Mouse (Mus musculus) myocyte (in vitro differentiated cells): ENCODE results near the gene Cirbp. TPM values are rescaled to one million over a fixed set of nuclear protein-coding genes. Genes with fewer than 3 reads are reported as not detected.

Experiments used
- H3K27me3 ChIP-seq: one replicate; pipeline ENCODE4 v1.6.1; 2011; ENCODE audit not compliant: control insufficient read depth, insufficient read depth, insufficient read length
- H3K36me3 ChIP-seq: one replicate; pipeline ENCODE4 v1.6.1; 2011; ENCODE audit not compliant: control insufficient read depth, insufficient read depth
- H3K4me2 ChIP-seq: one replicate; pipeline ENCODE4 v1.6.1; 2011; ENCODE audit warnings: low read depth, control low read depth
- H3K4me3 ChIP-seq: one replicate; pipeline ENCODE4 v1.5.1; 2011; ENCODE audit warnings: mild to moderate bottlenecking, control low read depth, moderate library complexity
- H3K79me2 ChIP-seq: one replicate; pipeline ENCODE4 v1.6.1; 2011; ENCODE audit not compliant: control insufficient read depth, insufficient read depth
- H3ac ChIP-seq: one replicate; pipeline ENCODE4 v1.6.1; 2011; ENCODE audit not compliant: control insufficient read depth, insufficient read length
- CEBPB ChIP-seq: IDR thresholded peaks from 2 replicates; pipeline ENCODE4 v1.6.1; 2011; ENCODE audit warnings: mild to moderate bottlenecking, moderate library complexity; ENCODE audit not compliant: poor library complexity, insufficient read depth, severe bottlenecking
- E2F4 ChIP-seq: IDR thresholded peaks from one replicate; pipeline ENCODE4 v1.6.1; 2011; ENCODE audit warnings: mild to moderate bottlenecking, control low read depth, moderate library complexity; ENCODE audit not compliant: insufficient read depth
- MAX ChIP-seq: IDR thresholded peaks from one replicate; pipeline ENCODE4 v1.6.1; 2011; ENCODE audit warnings: low read depth, mild to moderate bottlenecking, control low read depth
- MYOD1 ChIP-seq, 3 experiments: IDR thresholded peaks; one replicate each; pipeline ENCODE4 v1.6.1; 2011; ENCODE audit warnings: control low read depth in 2 of 3, low read depth in 2 of 3, mild to moderate bottlenecking in 2 of 3, moderate library complexity in 1 of 3; ENCODE audit not compliant: insufficient read length in 2 of 3, control insufficient read depth in 1 of 3
- MYOG ChIP-seq, 3 experiments: IDR thresholded peaks; one replicate each; pipeline ENCODE4 v1.6.1; 2011; ENCODE audit warnings: control low read depth in 2 of 3, low read depth in 2 of 3, mild to moderate bottlenecking in 2 of 3; ENCODE audit not compliant: insufficient read length in 2 of 3, control insufficient read depth in 1 of 3, insufficient read depth in 1 of 3
- POLR2A ChIP-seq: IDR thresholded peaks from one replicate; pipeline ENCODE4 v1.6.1; 2011; ENCODE audit warnings: low read depth, mild to moderate bottlenecking, control low read depth, moderate library complexity; ENCODE audit not compliant: insufficient read length
- POLR2AphosphoS2 ChIP-seq: IDR thresholded peaks from one replicate; pipeline ENCODE4 v1.6.1; 2011; ENCODE audit warnings: low read depth, control low read depth; ENCODE audit not compliant: insufficient read length
- REST ChIP-seq: IDR thresholded peaks from one replicate; pipeline ENCODE4 v1.6.1; 2011; ENCODE audit warnings: mild to moderate bottlenecking, control low read depth, moderate library complexity; ENCODE audit not compliant: insufficient read depth, insufficient read length
- SRF ChIP-seq: IDR thresholded peaks from one replicate; pipeline ENCODE4 v1.6.1; 2011; ENCODE audit warnings: low read depth; ENCODE audit not compliant: control insufficient read depth, insufficient read length
- TCF12 ChIP-seq: IDR thresholded peaks from one replicate; pipeline ENCODE4 v1.6.1; 2011; ENCODE audit warnings: mild to moderate bottlenecking, control low read depth; ENCODE audit not compliant: poor library complexity, insufficient read depth, severe bottlenecking
- TCF3 ChIP-seq: IDR thresholded peaks from one replicate; pipeline ENCODE4 v1.6.1; 2011; ENCODE audit warnings: low read depth, control low read depth; ENCODE audit not compliant: insufficient read length
- USF1 ChIP-seq: IDR thresholded peaks from one replicate; pipeline ENCODE4 v1.6.1; 2011; ENCODE audit warnings: low read depth, mild to moderate bottlenecking, control low read depth, moderate library complexity
- polyA plus RNA-seq: library from polyadenylated mRNA; unstranded; fragments of >200 nt; fragmentation: generic; extraction: Trizol; gene quantifications from one replicate; pipeline ENCODE4 v1.2.1, GENCODE M21; 2012; ENCODE audit warnings: missing spikeins

Gene Cirbp
- polyA plus RNA-seq, 1 experiment, result 54.2 TPM

DNA sequence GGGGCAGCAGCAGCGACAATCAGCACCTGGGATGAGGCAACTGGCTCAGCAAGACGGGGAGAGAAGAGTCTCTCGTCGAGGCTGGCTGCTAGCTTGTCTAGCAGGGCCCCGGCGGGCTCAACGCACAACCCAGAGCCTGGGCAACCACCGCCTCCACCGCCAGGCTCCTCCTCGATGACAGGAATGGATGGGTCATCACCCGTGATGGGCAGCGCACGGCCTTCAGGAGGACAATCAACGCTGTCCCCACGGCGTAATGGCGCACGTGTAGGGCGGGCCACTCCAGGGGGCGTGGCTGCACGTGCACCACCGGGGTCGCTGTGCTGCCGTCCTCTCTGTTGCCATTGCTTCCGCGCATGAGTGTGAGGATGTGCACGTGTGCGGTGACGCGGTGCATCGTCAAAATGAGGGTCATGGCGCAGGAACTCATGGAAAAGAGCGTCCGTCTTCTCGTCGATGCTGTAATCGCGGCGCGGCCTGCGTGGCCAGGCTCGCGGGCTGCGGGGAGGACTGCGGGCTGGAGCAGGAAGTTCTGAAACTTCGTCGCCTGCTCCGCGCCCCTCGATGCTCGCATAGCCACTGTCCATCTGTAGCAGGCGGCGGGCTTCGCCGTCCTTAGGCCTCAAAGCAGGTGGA is 34.4 kb upstream of the Cirbp start:
- Histone ChIP-seq H3K4me3 (no peak overlapping the region), H3K4me2 (no peak overlapping the region), H3ac (no peak overlapping the region), H3K36me3 (peaks cover 6% of the 10 kb centered on the region), H3K79me2 (peaks cover 7% of the 10 kb centered on the region), H3K27me3 (no peaks in the 10 kb centered on the region)
- no peak for TF ChIP-seq E2F4
- no peak for TF ChIP-seq SRF
- peak; percentile 57 for TF ChIP-seq POLR2A
- TF ChIP-seq POLR2AphosphoS2, result peak; percentile 86
- no peak for TF ChIP-seq TCF3
- no peak for TF ChIP-seq TCF12
- TF ChIP-seq USF1, result no peak
- no peak for TF ChIP-seq MAX

DNA sequence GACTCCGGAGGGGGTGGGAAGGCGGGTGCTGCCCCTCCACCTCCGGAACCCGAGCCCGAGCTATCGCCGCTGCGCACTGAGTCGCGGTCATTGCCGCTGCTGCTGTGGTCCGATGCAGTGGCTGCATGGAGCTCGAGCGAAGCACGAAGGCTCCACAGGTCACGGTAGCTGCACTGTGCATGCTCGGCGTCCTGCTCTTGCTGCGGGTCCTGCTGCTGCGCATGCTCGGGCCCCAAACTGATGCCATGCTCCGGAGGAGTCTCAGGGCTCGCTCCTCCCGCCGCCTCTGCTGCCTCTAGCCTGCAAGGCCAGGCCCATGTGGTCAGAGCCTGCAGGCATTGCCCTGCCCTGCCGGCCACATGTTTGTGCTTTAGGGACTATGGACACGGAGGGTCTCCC is 33.8 kb upstream of the Cirbp start:
- no peak for TF ChIP-seq MYOD1 (IDR thresholded peaks at IDR 0.05; ENCODE audit: control insufficient read depth in 1 of 3, insufficient read length in 2 of 3, low read depth in 2 of 3)
- no peak for TF ChIP-seq TCF12
- no peak for TF ChIP-seq USF1
- no peak for TF ChIP-seq CEBPB
- TF ChIP-seq E2F4, result no peak
- TF ChIP-seq POLR2AphosphoS2, result no peak
- TF ChIP-seq REST, result no peak
- TF ChIP-seq TCF3, result no peak
- no peak for TF ChIP-seq SRF
- no peak for TF ChIP-seq POLR2A
- TF ChIP-seq MYOG (IDR thresholded peaks at IDR 0.05; ENCODE audit: control insufficient read depth in 1 of 3, insufficient read depth in 1 of 3, insufficient read length in 2 of 3, low read depth in 2 of 3), result no peak
- TF ChIP-seq MAX, result no peak
- Histone ChIP-seq H3K79me2 (peaks cover 2% of the 10 kb centered on the region), H3K4me3 (no peak overlapping the region), H3K4me2 (no peak overlapping the region), H3ac (no peak overlapping the region), H3K27me3 (no peaks in the 10 kb centered on the region), H3K36me3 (peaks cover 6% of the 10 kb centered on the region)

DNA sequence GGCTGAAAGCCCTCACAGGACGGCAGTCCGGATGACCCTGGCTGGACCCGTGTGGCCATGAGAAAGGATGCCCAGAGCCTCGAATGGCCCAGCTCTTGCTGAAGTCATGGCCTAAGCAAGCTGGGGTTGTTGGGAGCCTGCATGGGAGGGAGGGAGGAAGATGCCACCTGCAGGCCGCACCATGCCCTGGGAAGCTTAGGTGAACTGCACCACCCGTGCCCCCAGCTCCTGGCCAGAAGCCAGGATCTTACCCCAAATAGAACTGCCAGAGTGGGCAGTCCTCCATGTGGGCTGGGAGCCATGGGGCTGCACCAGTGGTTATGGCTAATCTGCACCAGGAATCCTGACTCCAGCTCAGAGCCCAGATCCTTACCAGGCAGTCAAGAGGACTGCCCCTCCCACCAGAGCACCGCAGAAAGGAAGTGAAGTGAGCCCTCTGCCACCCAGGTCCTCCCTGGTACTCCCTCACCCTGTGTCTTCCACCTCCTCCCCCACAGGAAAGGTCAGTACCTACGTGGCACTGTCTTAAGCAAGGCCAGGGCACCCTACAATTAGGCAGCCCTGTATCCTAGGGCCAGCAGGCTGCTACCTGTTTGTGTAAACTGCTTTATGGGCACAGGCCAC is 32.4 kb upstream of the Cirbp start:
- Histone ChIP-seq H3K27me3 (no peaks in the 10 kb centered on the region), H3K36me3 (peaks cover 6% of the 10 kb centered on the region), H3ac (no peak overlapping the region), H3K79me2 (no peaks in the 10 kb centered on the region), H3K4me3 (no peak overlapping the region), H3K4me2 (no peak overlapping the region)
- peak; percentile 74 for TF ChIP-seq POLR2AphosphoS2
- TF ChIP-seq MYOG (IDR thresholded peaks at IDR 0.05; ENCODE audit: control insufficient read depth in 1 of 3, insufficient read depth in 1 of 3, insufficient read length in 2 of 3, low read depth in 2 of 3), result no peak
- no peak for TF ChIP-seq CEBPB
- no peak for TF ChIP-seq TCF12
- TF ChIP-seq E2F4, result no peak
- no peak for TF ChIP-seq SRF
- no peak for TF ChIP-seq POLR2A
- TF ChIP-seq MYOD1 (IDR thresholded peaks at IDR 0.05; ENCODE audit: control insufficient read depth in 1 of 3, insufficient read length in 2 of 3, low read depth in 2 of 3), result no peak

DNA sequence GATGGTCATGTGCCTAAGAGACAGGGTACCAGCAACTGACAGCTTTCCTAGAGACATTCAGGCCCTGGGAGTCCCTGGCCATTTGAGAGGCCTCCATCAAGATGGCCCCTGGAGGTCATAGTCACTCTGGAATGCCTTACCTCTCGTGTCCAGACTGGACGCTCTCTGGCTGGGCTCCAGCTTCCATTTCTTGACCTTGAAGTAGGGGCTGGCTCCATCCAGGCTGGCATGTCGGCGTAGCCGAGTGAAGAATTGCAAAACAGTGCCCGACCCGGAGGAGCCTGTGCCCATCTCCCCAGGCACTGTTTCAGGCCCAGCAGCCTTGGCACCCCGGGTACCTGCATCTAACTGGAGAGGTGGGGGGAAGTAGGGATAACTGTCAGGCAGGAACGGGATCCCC is 31.4 kb upstream of the Cirbp start:
- H3K36me3 ChIP-seq, result peaks cover 6% of the 10 kb centered on the region
- no peak overlapping the region for H3K4me2 ChIP-seq
- no peak for TF ChIP-seq POLR2A
- no peak for TF ChIP-seq TCF3
- TF ChIP-seq CEBPB, result no peak
- no peak for TF ChIP-seq USF1
- no peak for TF ChIP-seq MAX
- no peak for TF ChIP-seq TCF12
- TF ChIP-seq REST, result no peak
- TF ChIP-seq E2F4, result no peak
- TF ChIP-seq SRF, result no peak
- no peak for TF ChIP-seq MYOG (IDR thresholded peaks at IDR 0.05; ENCODE audit: control insufficient read depth in 1 of 3, insufficient read depth in 1 of 3, insufficient read length in 2 of 3, low read depth in 2 of 3)
- no peak for TF ChIP-seq MYOD1 (IDR thresholded peaks at IDR 0.05; ENCODE audit: control insufficient read depth in 1 of 3, insufficient read length in 2 of 3, low read depth in 2 of 3)
- TF ChIP-seq POLR2AphosphoS2, result no peak
- H3K27me3 ChIP-seq, result no peaks in the 10 kb centered on the region
- no peak overlapping the region for H3K4me3 ChIP-seq
- no peak overlapping the region for H3ac ChIP-seq
- H3K79me2 ChIP-seq, result no peaks in the 10 kb centered on the region

DNA sequence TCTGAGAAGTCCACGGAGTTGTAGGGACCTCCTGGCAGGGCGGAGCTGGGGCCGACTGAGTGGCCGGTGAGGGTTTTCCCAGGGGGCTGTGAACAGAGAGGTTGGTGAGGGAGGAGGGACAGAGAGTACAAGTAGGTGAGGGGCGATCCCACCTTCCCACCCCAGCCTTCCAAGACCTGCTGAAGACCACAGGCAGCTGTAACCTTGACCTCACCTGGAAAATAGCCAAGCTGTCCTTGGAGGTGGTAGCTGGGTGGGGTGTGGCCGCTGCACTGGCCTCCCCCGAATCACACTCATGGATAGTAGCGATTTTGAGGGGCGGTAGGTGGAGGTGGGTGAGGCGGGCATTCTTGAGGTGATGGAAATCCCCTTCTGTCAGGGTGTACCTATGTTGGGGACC is 30.6 kb upstream of the Cirbp start:
- no peaks in the 10 kb centered on the region for H3K79me2 ChIP-seq
- TF ChIP-seq POLR2AphosphoS2, result no peak
- TF ChIP-seq TCF12, result no peak
- TF ChIP-seq SRF, result no peak
- TF ChIP-seq CEBPB, result no peak
- TF ChIP-seq POLR2A, result no peak
- H3ac ChIP-seq, result no peak overlapping the region
- no peak overlapping the region for H3K4me2 ChIP-seq
- peaks cover 4% of the 10 kb centered on the region for H3K36me3 ChIP-seq
- no peaks in the 10 kb centered on the region for H3K27me3 ChIP-seq
- H3K4me3 ChIP-seq, result no peak overlapping the region
